Mouse (Mus musculus): ENCODE data around the gene Dip2b.

Gene Dip2b

DNA sequence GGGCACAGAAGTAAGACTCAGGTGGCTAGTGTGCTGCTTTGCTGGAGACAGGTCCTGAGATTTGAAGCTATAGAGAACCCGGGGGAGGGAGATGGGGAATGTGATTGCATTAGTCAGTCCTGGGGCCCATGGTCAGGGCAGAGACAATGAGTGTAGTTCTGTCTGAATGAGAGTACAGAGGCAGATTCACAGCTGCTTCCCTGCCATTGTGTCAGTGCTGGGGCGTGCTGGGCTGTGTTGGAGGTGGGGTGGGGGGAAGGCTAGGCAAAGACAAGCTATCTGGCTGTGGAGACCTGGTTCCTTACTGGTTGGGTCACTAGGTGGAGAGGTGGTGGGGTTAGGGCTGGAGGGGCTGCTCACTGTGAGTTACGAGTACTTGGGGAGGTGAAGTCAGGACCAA, 14.3 kb downstream of the Dip2b start:
- DNase-seq = no peak

DNA sequence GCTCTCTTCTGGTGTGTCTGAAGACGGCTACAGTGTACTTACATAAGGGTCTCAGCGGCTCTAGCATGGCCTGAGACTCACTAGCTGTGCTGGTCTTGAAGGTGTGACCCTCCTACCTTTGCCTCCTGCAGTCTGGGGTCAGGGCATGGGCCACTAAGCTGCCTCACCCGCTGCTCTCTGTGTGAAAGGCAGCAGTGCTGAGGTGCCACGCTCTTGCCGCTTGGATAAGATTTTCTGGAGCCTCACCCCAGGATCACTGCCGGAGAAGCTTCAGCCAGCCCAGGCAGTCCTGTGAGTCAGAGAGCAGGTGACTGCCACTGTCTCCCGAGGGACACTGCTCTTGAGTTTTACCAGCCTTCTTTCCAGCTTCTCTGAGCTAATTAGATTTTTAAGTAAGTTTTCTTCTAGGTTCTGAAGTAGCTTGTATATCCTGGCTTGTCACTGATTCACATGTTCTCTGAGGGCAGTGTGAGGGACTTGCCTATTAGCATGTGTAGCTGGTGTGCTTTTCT, 18.0 kb downstream of the Dip2b start:
- no peak for DNase-seq

DNA sequence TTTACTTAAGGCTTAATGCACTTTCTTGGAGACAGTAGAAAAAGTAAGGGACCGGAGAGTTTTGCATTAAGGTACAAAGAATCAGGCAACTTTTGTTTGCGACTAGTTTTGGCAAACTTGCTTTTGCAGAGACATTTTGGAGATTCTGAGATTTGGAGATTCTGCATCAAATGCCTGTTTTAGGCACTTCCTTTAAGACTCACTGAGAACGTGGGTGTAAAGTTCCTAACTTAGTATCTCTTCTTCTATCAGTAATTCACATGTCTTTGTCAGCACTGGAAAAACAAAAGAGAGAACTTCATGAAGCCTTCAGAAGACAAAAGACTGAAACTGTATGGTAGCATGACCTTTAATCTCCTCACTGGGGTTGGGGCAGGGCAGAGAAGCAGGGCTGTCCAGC, 19.2 kb downstream of the Dip2b start:
- DNase-seq = no peak

DNA sequence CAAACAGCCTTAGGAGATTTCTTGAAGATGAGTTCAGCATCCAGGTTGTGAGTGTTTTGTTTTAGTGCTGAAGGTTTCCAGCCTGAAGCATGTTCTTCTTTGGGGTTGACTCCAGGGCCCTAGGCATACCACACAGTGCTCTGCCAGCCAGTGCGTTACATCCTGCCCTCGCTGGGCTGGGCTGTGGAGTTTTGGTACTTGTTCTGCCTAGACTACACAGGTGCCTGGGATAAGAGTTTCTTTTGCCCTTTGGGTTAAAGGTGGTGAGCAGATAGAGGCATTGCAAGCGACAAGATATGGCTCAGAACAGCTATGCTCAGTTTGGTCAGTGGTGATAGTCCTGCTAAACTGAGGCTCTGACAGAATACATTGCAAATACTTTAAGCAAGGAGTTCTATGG, 19.7 kb downstream of the Dip2b start:
- no peak for DNase-seq

DNA sequence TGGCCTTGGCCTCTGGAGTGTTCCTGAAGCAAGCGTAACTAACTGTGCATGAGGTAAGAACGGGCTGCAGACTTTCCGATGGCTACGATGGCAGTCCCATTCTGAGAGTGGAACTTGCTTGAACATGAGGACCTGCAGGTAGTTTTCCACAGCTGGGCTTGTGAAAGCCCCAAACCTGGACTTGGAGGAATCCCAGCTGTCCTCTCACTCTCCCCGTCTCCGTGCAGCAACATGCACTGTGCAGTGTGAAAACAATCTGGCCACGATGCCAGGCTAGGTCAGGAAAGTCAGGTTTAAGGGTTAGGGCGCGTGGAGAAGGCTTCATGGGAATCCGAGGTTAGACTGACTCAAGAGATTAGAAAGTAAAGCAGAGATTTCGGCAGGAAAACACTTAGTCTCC, 20.4 kb downstream of the Dip2b start:
- no peak for DNase-seq

DNA sequence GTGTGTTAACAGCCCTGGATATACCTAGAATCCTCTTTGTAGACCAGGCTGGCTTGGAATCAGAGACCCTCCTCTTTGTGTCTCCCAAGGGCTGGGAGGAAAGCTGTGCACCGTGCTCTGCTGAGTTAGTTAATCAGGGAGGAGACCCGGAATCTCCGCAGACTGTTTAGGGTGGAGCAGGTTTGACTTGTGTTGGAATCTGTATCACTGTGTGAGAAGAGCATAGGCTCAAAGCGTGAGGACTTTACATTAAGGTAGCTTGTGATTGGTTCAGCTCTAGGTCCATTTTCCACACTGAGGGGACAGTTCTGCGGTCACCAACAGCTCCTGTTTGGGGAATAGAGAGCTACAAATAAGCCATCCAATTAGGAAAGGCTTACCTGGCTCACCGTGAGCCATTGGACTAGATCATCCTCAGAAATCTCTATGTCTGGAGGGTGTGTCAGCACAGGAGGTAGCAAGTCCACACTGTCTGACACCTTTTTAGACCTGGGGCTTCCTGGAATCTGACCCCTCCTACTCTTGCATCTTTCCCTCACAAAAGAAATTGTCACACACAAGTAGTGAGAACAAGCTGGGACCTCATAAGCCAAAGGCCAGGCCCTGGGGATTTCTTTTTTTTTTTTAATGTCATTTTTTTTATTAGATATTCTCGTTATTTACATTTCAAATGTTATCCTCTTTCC, 21.3 kb downstream of the Dip2b start:
- no peak for DNase-seq

DNA sequence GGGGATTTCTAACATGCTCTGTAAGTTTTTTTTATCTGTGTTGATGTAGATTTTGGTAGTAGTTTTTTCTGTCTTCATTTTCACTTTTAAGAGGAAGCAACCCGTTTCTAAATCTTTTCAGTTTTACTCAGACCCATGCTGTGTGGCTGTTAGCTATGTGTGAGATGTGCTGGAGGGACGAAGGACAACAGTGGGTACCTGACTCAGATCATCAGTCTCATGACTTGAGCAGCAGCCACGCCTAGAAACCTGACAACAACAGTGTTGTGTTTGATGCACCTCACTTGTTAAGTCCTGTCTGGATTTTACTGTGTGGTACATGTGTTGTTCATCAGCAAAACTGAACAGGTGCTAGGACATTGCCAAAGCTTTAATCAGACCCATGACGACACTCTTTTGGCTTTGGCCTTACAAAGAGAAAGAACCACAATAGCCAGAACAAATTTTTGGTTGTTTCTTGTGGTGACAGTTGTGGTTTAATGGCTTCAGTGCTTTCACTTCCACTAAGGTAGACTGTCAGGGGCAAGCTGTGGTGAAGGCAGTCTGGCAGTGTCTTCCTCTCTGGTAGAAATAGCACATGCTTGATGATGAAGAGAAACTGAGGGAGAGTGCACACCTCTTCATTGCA, 22.2 kb downstream of the Dip2b start:
- DNase-seq = no peak

DNA sequence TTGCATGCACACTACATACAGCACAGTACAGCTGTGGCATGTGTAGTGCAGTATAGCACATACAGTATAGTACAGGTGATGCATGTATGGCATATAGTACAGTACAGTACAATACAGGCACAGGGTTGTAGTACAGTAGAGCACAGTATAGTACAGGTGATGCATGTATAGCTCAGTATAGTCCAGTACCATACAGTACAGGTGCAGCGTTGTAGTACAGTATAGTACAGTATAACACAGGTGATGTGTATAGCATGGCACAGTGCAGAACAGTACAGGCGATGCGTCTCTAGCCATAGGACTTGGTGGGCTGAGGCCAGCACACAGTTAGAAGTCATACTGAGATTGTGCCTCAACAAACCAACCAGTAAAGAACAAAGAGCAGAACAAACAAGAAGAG, 22.9 kb downstream of the Dip2b start:
- DNase-seq = no peak

DNA sequence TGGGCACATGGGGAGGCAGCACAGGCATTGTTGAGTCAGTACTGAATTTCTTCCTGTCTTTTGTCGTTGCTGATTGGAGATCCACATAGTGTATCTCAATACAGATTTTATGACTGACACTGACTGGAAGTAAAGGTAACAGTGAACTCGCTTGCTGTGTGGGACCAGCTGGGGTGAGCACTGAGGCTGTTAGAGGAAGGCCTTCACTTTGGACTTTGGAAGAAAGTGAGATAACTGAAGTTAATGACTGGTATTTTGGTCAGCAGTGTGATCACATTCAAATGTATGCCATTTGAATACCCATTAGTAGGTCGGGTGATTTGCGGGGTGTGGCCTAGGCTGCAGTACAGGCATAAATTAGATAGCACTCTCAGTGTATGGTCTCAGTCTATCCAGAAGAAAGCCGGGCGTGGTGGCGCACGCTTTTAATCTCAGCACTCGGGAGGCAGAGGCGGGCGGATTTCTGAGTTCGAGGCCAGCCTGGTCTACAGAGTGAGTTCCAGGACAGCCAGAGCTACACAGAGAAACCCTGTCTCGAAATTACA, 24.8 kb downstream of the Dip2b start:
- no peak for DNase-seq

DNA sequence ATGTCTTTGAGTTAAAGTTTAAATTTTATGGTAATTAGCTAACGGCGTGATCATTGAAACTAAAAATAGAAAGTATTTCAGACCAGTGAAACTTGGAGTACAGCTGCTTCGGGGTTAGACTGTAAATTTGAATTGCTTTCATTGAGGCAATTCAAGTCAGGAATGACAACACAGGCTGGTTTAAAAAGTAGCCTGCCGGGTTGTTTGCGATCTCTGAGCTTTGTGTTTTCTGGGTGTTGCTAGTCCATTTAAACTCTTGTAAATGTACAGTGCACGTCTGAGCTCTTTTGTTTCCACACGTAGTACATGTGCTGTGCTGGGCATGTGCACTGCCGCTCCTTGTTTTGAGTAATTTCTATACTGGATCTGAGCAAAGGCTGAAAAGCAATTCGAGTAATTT, 28.2 kb downstream of the Dip2b start:
- peak; percentile 45 for DNase-seq

DNA sequence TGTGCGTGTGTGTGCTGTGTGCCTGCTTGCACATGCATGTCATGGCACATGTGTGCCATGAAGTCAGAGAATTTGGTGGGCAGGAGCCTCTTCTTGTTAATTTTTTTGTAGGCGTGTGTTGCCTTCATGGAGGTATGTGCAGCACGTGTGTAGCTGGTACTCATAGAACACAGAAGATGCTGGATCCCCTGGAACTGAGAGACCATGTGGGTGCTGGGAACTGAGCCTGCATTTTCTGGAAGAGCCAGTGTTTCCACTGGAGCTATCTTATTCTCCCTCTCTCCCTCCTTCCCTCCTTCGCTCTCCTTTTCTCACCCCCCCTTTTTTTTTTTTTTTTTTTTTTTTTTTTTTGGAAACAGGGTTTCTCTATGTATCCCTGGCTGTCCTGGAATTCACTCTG, 30.6 kb downstream of the Dip2b start:
- DNase-seq = no peak

DNA sequence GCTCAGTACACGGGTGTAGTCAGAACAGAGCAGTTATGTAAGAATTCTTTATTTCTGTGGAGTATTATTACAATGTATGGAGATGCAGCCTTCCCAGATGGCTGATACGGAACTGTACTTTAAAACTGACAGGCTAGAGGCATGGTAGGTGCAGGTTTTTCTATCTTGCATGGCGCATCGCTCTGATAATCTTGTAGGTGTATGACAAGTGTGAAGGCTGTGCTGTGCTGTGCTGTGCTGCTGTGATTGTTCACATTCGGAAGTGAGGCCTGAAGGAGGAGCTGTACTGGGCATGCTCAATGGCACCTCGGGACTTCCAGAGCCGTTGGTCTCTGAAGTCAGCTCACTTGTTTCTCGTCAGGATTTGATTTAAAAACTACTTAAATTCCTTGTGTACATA, 31.6 kb downstream of the Dip2b start:
- no peak for DNase-seq

DNA sequence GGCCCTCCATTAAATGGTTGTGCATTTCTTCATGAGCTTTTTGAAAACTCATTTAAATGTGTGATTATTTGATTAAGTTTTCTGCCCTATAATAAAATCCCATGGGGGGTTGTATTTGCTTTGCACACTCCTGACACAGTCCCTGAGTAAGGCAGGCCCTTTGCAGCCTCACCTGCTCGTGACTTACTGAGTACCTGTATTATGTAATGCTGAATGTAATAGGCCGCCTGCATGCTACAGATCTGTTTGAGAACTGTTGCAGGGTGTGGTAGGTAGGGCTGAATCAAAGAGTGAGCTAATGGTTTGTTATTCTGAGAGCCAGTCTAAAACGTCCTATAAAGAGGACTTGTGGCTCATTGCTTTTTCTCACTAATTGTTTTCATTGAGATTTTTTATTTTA, 33.4 kb downstream of the Dip2b start:
- no peak for DNase-seq

DNA sequence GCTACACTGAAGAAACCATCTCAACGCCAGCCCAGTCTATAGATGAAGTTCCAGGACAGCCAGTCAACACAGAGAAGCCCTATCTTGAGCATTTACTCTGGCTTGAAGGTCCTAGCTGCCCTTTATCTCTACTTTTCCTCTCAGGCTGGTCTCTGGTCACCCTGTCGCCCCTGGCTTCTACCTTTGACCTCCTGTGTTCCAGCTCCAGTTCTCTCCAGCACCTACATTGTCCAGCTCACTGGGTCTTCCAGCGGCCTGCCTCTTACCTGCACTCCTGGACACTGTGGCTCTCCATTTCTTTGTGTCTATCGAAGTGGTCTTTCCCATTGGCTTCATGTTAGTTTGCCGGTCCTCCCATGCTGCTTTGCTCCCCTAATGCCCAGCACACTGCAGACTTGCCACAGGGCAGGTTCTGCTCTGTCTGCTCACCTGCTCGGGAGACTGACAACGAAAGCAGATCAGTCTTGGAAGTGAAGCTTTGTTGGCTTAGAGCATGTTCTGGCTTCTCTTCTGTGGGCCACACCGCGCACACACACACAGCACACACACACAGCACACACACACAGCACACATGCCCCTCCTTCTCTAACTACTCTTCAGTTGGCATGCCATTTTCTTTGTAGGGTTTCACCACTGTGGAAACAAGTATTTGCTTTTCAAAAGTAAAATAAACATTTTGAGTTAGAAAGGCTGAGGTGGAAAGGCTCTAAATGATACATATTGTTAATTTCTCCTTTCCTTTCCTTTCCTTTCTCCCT, 35.4 kb downstream of the Dip2b start:
- DNase-seq = no peak

DNA sequence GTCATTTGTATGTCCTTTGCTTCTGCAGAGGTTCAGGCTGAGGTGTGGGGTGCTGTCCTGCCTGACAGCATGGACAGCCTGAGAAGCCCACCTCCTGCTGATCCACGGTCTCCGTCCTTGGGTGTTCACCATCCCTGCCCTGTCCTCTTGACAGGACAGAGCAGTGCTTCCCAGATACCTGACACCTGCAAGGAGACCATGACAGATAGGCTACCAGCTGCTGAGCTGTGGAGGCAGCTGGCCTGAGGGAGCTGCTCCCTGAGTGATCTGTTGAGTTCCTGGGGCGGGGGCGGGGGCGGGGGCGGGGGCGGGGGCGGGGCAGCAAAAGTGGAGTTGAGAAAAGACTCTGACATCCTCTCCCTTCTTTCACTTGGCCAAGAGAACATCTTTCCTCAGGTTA, 36.3 kb downstream of the Dip2b start:
- DNase-seq = no peak

DNA sequence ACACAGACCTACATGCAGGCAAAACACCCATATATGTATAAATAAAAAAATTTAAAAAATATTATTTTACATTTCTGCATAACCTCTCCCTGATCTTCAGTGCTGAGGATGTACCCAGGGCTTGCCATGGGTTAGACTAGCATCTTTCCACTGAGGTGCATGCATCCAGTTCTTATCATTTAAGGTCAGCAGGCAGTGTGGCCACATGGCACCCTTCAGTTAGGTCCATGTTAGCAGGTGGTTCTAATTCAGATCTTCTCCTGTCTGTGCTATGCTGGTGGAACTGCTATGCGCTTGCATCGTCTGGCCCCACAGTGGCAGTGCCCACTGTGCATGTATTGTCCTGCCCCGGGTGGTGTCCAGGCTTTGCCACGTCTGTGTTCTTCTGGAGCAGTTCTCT, 37.9 kb downstream of the Dip2b start:
- DNase-seq = no peak

DNA sequence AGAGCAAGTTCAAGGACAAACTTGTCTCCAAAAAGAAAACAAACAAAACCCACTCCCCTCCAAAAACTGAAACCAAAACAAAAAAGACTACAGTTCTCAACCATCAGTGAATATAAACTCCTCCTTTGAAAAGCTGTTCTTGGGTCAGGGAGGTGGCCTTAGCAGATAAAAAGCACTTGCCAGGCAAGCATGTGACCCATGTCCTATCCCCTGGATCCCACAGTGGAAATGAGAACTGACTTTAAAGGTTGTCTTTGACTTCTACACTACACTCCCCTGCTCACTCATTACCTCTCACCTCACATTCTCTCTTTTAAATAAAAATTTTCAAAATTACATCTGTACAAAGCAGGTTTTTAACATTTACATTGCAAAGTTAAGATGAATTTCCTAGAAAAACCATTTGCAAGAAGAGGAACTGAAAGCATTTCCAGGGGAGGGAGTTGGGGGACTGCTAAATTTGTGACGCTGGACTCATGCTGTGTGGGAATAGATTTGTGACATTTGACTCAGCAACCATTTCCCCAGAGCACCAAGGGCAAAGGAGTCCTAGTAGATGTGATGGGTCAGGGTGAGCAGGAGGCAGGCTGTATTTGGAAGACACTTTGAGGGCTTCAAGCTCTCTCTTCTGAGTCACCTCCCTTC, 42.5 kb downstream of the Dip2b start:
- DNase-seq = no peak

DNA sequence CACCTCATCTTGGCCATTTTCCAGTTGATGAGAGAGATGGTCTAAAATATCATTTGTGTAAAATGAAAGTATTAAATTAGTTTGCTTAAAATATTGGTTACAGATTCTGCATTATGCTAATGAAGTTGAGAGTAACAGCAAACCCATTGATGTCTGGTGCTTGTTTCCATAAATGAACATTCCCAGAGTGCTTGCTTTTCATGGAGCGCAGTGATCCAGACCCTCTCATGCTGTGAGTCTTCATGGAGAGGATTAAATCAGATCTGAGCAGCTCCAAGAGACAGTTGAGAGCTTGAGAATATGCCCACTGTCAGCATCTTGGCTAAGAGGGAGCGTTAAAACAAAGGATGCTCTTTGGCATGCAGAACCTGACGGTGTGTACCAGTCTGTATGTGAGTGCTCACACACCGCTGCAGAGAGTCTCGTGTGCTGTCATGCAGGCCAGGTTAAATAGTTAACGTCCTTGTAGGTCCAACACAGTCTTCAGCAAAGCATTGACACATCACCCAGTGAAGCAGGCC, 43.1 kb downstream of the Dip2b start:
- no peak for DNase-seq

DNA sequence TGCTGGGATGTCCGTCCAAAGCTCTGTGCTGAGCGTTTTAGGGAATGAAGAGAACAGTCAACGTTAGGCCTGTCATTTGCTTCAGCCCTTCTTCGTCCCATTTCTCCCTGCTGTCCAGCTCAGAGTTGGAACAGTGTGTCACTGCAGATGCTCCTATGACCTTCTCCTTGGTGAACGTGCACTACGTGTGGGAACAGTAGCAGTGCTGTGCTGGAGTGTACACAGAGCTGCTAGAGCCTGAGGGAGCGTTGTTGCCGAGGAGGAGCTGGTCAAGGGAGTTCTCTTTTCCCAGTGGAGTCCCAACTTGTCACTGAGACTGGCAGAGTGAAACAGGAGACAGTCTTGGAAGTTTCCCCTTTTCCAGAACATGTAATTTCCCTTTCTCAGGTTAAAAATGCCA, 43.6 kb downstream of the Dip2b start:
- no peak for DNase-seq

DNA sequence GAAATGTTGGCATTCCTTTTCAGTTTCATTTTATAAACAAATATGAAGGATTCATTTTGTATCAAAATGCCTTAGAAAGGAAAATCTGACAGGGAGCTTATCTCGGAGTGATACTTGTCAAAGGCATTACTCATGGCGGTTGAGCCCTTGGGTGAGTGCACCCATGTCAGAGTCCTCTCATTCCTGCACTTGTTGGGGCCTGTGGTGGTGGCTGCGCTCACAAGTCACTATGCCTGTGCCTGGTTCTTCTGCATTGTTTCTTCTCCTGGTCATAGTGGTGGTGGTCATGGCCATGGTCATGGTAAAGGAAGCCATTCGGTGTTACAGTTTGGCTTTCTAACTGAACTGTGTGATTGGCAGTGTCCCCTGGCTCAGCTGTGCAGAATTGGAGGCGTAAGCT, 44.3 kb downstream of the Dip2b start:
- DNase-seq = no peak

DNA sequence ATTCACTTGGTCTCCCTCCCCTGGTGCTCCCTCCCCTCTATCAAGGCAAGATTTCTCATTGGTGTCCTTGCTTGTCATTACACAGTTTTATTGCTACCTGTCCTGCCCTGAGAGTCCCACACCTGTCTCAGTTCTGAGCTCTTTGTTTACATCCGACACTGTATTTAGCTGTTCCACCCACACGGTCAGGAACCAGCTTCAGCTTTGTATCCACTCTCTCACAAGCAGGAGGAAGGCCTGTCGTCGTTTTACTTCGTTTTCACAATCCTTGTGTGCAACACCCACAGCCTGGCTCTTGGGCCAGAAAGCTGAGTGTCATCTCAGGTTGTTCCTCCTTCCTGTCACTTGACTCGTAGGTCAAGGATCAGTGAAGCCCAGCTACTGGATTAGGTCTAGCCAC, 45.4 kb downstream of the Dip2b start:
- no peak for DNase-seq

DNA sequence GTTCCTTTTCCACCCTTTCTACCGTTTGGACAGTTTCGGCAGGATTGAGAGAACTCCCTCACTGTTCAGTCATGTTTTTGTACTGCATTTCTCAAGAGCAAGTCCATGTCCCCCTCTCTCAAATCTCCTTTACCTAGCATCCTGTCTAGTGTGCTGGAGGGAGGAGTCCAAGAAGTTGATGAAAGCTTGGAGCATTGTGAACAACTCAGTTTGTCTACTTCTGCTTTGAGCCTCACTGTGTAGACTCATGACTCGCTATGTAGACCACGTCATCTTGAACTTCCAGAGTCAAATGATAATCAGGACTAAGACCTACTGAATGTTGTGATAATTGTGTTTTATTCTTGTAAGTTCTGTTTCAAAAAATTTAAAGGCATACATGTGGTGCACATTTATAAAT, 46.4 kb downstream of the Dip2b start:
- DNase-seq = no peak

DNA sequence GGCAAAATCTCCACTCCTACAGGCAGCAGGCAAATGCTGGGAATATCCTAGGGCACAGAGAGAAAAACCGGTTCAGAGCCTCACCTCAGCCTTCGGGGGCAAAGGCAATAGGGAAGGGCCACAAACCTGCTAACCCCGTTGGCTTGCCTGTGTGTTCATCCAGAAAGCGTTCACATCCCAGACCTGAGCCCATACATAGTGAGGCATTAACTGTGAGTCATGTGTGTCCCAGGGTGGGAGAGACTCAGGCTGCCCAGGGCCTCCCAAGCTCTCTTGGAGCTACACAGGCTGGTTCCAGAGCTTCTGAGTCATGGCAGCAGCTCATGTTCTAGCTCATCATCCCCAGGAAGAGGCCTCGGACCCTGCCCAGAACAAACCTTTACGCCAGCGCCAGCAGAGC, 49.6 kb downstream of the Dip2b start:
- no peak for DNase-seq

Data from kidney, adult 11 months (tissue).